Mouse (Mus musculus) erythroblast, embryonic 14.5 days (primary cell): Measurements from ENCODE around the gene Pam16. TPM values are rescaled to one million over a fixed set of nuclear protein-coding genes. Genes with fewer than 3 reads are reported as not detected.

Experiments used
- H3K27me3 ChIP-seq: 2 replicates; pipeline ENCODE4 v1.6.1; 2012; ENCODE audit warnings: inconsistent platforms; ENCODE audit not compliant: control insufficient read depth
- H3K36me3 ChIP-seq: 2 replicates; pipeline ENCODE4 v1.6.1; 2012; ENCODE audit warnings: mild to moderate bottlenecking, inconsistent platforms; ENCODE audit not compliant: control insufficient read depth
- H3K4me1 ChIP-seq: 2 replicates; pipeline ENCODE4 v1.6.1; 2012; ENCODE audit warnings: inconsistent platforms; ENCODE audit not compliant: control insufficient read depth
- H3K4me3 ChIP-seq: replicated peaks from 2 replicates; pipeline ENCODE3; 2012; ENCODE audit warnings: moderate library complexity, mild to moderate bottlenecking, inconsistent platforms
- H3K9me3 ChIP-seq: 2 replicates; pipeline ENCODE4 v1.6.1; 2012; ENCODE audit warnings: low read length, inconsistent platforms, mixed read lengths; ENCODE audit not compliant: control insufficient read depth
- GATA1 ChIP-seq: IDR thresholded peaks from 2 replicates; pipeline ENCODE4 v1.6.1; 2012; ENCODE audit warnings: low read length, inconsistent platforms, mixed read lengths
- TAL1 ChIP-seq: IDR thresholded peaks from 3 replicates; pipeline ENCODE4 v1.6.1; 2012; ENCODE audit warnings: low read length, inconsistent platforms, mixed read lengths
- polyA plus RNA-seq: library from polyadenylated mRNA; stranded (reverse); fragments of >175 nt; gene quantifications from 2 replicates; pipeline ENCODE4 v1.2.3, GENCODE M21; 2012

The Pam16 gene
- 15.1 and 16.3 TPM in 2 replicates for polyA plus RNA-seq

DNA sequence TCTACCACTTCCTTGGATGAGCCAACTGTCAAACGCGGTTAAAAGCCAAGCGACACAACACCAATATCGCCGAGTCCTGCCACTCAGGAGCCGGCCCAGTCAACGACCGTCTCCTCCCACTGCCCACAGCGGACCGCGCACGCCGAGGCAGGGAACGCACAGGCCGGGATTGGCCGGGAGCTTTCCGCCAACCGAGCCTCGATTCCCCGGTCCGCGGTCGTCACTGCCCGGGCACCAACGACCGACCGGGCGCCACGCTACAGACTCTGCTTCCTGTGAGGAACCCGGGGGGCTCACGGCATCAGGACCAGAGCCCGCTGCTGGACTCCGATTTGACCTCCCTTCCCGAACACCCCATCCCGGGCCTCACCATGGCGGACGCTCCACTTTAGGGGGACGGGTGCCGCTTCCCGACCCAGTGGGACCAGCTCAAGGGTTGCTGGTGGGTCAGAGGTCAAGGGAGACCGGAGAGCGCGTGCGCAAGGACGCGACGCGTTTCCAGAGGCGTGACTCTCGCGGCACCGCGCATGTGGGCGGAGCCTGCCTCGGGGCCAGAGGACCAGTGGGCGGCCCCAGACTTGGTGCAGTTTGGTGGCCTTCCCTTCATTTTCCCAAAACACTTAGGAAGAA lies at the start of gene Pam16:
Gene Pam16 (minus strand): TSS at position 508 of the 630 bp plus-strand sequence.
- H3K9me3 ChIP-seq = no peaks in the 10 kb centered on the region
- peaks cover 36% of the 10 kb centered on the region for H3K36me3 ChIP-seq
- H3K4me1 ChIP-seq = peaks cover 52% of the 10 kb centered on the region
- H3K4me3 ChIP-seq = peak within 1 kb of the TSS; percentile 81
- H3K27me3 ChIP-seq = no peaks in the 10 kb centered on the region
- no peak for TF ChIP-seq TAL1
- TF ChIP-seq GATA1 = no peak

GRCm38 (mm10) chr16:4674091-4674490 lies 49.3 kb upstream of the Pam16 start:
- Histone ChIP-seq H3K36me3 (peaks cover 39% of the 10 kb centered on the region), H3K4me3 (no peak overlapping the region), H3K27me3 (no peaks in the 10 kb centered on the region), H3K9me3 (no peaks in the 10 kb centered on the region), H3K4me1 (peaks cover 28% of the 10 kb centered on the region)
- no peak for TF ChIP-seq GATA1
- TF ChIP-seq TAL1 = no peak

DNA sequence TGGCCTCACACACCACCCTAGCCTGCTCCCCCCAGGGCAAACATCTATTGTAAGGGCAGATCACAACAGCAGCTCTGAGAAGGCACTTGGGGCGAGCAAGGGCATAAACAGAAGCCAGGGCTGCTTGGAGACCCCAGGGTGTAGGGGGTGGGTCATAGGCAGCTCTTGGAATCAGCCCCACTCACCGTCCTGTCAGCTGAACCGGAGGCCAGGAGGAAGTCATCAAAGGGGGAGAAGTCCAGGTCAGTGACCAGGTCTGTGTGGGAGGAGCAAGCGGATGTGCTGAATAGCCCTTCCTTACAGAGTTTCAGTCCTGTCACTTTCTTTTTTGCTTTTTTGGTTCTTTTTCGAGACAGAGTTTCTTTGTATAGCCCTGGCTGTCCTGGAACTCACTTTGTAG lies 45.5 kb upstream of the Pam16 start:
- TF ChIP-seq TAL1 = no peak
- TF ChIP-seq GATA1 = no peak
- H3K36me3 ChIP-seq = peaks cover 48% of the 10 kb centered on the region
- H3K9me3 ChIP-seq = no peaks in the 10 kb centered on the region
- no peaks in the 10 kb centered on the region for H3K27me3 ChIP-seq
- H3K4me1 ChIP-seq = peaks cover 7% of the 10 kb centered on the region
- no peak overlapping the region for H3K4me3 ChIP-seq

GRCm38 (mm10) chr16:4667190-4667808 lies 42.5 kb upstream of the Pam16 start:
- TF ChIP-seq TAL1 (no peak), GATA1 (no peak)
- Histone ChIP-seq H3K36me3 (peaks cover 44% of the 10 kb centered on the region), H3K9me3 (no peaks in the 10 kb centered on the region), H3K27me3 (no peaks in the 10 kb centered on the region), H3K4me3 (no peak overlapping the region), H3K4me1 (peaks cover 4% of the 10 kb centered on the region)

DNA sequence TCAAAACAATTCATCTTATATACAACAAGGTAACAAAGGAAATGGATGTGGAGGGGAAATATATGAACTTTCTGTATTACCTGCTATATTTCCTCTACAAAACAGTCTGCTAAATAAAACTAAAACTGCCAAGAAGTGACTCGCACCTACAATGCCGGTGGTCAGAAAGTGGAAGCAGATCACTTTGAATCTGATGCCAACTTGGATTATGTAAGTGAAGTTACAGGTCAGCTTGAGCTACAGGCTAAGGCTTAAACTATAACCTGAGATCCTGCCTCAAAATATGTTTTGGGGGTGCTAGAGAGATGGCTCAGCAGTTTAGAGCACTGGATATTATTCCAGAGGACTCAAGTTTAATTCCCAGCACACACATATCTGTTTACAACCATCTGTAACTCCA lies 40.9 kb upstream of the Pam16 start:
- no peaks in the 10 kb centered on the region for H3K9me3 ChIP-seq
- H3K4me3 ChIP-seq = no peak overlapping the region
- H3K36me3 ChIP-seq = peaks cover 51% of the 10 kb centered on the region
- no peak for TF ChIP-seq GATA1
- TF ChIP-seq TAL1 = no peak
- H3K27me3 ChIP-seq = no peaks in the 10 kb centered on the region
- peaks cover 4% of the 10 kb centered on the region for H3K4me1 ChIP-seq

DNA sequence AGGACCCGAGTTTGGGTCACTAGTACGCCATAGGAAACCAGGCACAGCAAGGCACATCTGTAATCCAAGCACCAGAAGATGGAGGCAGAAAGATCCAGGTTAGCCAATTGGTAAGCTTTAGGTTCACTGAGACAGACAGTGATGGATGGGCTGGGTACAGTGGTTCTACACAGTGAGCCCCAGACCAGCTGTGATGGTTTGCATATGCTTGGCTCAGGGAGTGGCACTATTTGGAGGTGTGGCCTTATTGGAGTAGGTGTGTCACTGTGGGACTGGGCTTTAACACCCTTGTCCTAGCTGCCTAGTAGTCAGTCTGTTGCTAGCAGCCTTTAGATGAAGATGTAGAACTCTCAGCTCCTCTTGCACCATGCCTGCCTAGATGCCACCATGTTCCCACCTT lies 39.0 kb upstream of the Pam16 start:
- no peaks in the 10 kb centered on the region for H3K9me3 ChIP-seq
- peaks cover 41% of the 10 kb centered on the region for H3K36me3 ChIP-seq
- H3K4me1 ChIP-seq = peaks cover 4% of the 10 kb centered on the region
- TF ChIP-seq GATA1 (no peak), TAL1 (no peak)
- no peaks in the 10 kb centered on the region for H3K27me3 ChIP-seq
- no peak overlapping the region for H3K4me3 ChIP-seq

- Histone ChIP-seq H3K9me3 (no peaks in the 10 kb centered on the region), H3K4me3 (no peak overlapping the region), H3K4me1 (peaks cover 4% of the 10 kb centered on the region), H3K36me3 (peaks cover 25% of the 10 kb centered on the region), H3K27me3 (no peaks in the 10 kb centered on the region)
- no peak for TF ChIP-seq TAL1
- no peak for TF ChIP-seq GATA1
Measured at GRCm38 (mm10) chr16:4661605-4662004, 36.8 kb upstream of the Pam16 start.

DNA sequence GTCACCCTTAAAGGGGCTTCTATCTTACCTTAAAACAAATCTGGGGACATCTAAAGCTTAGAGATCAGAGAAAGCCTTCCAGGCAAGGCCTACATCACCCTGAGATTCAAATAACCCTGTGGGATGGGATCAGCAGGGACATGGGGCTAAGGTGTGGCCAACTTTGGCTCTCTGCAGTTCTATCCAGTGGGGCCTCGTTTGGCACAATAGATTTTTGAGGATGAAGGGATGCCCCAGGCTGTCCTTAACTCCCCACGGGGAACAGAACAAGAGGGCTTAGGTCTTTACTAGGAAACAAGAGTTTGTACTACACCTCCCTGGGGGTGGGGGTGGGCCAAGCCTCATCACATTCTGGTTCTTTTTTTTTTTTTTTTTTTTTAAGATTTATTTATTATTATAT lies 34.5 kb upstream of the Pam16 start:
- no peaks in the 10 kb centered on the region for H3K9me3 ChIP-seq
- H3K36me3 ChIP-seq = peaks cover 28% of the 10 kb centered on the region
- no peaks in the 10 kb centered on the region for H3K27me3 ChIP-seq
- TF ChIP-seq TAL1 = no peak
- no peak for TF ChIP-seq GATA1
- no peak overlapping the region for H3K4me3 ChIP-seq
- H3K4me1 ChIP-seq = peaks cover 4% of the 10 kb centered on the region

- Histone ChIP-seq H3K27me3 (no peaks in the 10 kb centered on the region), H3K9me3 (no peaks in the 10 kb centered on the region), H3K4me3 (no peak overlapping the region), H3K4me1 (peaks cover 2% of the 10 kb centered on the region; the same call in 1 of the 2 replicates), H3K36me3 (peaks cover 26% of the 10 kb centered on the region)
- TF ChIP-seq GATA1 (no peak), TAL1 (no peak)
Measured at GRCm38 (mm10) chr16:4658781-4659245, 34.0 kb upstream of the Pam16 start.
